Mouse (Mus musculus): Measurements from ENCODE around the gene Inpp5a.
"Not testable (repeated sequence)": the region's sequence is repeated elsewhere in the genome, so short reads cannot be mapped to it uniquely, and the experiment has no call there.

Gene Inpp5a

DNA sequence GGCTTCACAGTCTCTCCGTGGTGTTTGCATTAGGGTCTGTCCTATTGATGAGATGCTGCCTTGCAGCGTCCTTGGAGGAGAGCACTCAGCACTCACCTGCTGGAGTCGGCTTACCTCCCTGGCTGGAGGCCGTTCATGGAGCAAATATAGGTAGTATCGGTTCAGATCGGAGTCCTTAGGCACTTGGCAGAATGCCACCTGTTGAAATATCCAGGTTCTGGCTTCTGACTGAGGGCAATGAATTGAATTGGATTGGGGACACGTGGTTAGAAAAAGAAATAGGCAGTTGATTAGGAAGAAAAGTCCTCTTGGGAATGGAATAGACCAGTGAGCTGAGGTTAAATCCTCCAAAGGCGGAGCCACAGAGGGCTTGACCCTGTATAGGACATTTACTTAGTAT is 12.9 kb downstream of the Inpp5a start:
- DNase-seq: peak in 1 of 2 experiments; percentile 15

GRCm38 (mm10) chr7:139402721-139403120 is 13.8 kb downstream of the Inpp5a start:
- no peak for DNase-seq

DNA sequence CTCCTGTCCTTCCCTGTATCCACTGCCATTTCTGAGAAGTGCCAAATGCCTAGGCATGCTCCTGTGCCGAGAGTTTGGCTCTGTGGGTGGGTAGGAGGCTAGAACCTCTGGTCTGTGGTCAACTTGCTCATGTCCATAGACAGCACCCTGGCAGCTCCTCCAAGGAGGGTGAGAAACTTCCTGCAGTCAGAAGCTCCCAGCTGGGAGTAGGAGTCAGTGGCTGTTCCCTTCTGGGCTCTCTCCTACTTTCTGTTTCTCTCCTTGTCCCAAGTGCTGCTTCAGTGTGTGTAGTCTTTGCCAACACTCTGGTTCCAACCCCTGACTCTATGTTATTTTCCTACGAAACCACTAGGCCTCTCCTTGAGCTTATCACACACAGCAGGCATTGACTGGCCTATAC is 17.7 kb downstream of the Inpp5a start:
- no peak for DNase-seq

GRCm38 (mm10) chr7:139407966-139408365 is 19.1 kb downstream of the Inpp5a start:
- DNase-seq: peak; percentile 77 to 82

DNA sequence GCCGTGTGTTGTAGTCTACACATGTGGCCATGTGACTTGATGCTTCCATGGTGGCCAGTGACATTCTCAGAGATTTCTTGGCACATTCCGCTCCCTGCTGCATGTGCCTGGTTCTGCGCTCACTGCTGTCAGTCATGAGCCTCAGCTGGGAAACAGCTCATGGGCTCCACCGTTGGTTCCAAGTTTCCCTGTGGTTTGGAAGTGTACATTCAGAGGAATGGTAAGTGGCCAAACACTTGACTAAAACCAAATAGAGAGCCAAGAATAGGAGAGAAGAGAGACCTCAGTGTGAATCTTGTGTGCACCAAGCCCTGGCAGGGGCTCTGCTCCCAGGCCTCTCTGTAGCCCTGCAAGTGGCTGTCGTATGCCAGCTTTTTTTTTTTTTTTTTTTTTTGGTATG is 21.0 kb downstream of the Inpp5a start:
- DNase-seq: no peak

GRCm38 (mm10) chr7:139412223-139412950 is 23.5 kb downstream of the Inpp5a start:
- no peak for DNase-seq

DNA sequence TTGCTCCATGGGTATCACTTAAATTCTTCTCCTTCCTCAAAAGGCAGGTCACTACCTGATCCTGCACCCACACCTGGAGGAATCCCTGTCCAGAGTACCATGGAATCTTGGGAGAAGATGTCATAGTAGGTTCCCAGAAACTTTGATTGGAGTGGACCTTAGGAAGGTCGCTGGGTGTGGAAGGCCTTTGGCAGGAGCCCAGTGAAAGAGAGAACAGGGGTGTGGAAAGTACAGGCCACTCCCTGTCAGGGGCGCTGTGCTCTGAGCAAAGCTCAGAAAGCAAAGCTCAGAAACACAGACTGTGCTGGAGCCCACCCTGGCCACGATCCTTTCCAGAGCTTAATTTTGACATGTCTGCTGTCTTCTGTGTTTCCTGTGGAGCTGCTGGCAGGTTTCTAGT is 24.5 kb downstream of the Inpp5a start:
- no peak for DNase-seq

- peak; percentile 52 to 60 for DNase-seq
These were observed 26.8 kb downstream of the Inpp5a start for GRCm38 (mm10) chr7:139415616-139416225.

DNA sequence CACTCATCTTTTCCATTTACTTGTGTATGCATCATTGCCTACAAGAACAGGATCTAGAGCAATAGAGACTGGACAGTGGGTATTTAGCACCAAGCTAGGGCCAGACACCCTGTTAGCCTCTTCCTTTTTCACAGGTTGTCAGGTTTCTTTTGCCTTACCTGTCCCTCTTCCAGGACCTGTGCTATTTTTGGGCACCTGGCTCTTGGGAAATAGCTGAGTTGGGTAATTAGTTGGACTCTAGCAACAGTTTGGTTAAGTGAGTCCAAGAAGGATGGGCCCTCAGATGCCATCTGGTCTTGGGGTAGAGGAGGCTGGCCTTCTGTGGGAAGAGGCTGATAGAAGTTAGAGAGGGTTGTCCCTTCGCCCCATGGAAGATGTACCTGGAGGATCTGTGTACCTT is 29.5 kb downstream of the Inpp5a start:
- no peak for DNase-seq

- no peak for DNase-seq
These were observed 33.9 kb downstream of the Inpp5a start for GRCm38 (mm10) chr7:139422827-139423226.

GRCm38 (mm10) chr7:139434095-139434830 is 45.4 kb downstream of the Inpp5a start:
- no peak for DNase-seq

- not testable (repeated sequence) for DNase-seq
These were observed 46.0 kb downstream of the Inpp5a start for GRCm38 (mm10) chr7:139434931-139435330.

DNA sequence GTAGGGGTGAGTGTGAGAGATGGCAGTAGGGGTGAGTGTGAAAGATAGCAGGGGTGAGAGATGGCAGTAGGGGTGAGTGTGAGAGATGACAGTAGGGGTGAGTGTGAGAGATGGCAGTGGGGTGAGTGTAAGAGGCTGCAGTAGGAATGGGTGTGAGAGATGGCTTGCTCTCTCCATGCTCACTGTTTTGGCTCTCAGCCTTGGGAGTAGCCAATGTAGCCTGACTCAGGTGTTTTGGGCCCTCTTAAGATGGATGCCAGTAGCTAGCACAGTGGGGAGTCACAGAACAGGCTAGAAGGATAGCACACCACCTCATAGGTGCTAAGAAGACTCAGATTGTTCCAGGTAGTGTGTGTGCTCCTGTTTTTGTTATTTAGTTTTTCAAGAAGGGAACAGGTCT is 46.8 kb downstream of the Inpp5a start:
- no peak for DNase-seq

DNA sequence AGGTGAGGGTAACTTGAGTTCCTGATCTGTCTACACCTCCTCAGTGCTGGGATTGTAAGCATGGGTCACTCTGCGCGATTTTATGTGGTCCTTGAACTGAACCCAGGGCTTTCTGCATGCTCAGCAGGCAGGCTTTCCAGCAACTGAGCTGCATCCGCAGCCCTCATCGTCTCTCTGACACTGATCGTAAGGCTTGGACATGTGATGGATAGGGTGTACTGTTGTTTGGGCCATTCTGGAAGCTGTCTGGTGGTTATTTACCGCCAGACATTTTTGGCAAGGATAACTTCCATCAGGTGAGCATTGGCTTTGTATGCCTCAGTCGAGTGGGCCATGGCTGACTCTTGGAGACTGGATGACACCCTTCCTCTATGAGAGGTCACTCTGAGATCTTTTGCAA is 48.0 kb downstream of the Inpp5a start:
- DNase-seq: no peak

DNA sequence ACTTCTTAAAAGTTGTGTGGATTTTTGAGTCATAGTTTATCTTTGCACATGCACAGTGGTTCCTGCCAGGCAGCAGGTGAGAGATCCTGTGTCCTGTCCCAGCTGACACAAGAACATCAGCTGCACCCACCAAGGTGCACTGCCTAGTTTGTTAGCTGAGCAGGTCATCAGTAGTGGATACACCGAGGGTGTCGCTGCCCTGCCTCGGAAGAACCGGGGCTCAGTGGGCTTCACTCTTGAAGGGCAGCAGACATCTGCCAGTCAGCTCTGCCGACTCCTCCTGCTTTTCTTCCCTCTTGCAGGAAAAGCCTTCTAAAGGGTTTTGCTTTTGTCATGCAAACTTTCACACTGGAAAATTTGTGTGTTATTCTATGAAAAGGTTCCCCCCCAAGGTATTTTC is 48.6 kb downstream of the Inpp5a start:
- no peak for DNase-seq

GRCm38 (mm10) chr7:139437926-139438600 is 49.2 kb downstream of the Inpp5a start:
- peak; percentile 66 to 74 for DNase-seq

GRCm38 (mm10) chr7:139438601-139438945 is 49.7 kb downstream of the Inpp5a start:
- peak in 1 of 2 experiments; percentile 49 for DNase-seq

DNA sequence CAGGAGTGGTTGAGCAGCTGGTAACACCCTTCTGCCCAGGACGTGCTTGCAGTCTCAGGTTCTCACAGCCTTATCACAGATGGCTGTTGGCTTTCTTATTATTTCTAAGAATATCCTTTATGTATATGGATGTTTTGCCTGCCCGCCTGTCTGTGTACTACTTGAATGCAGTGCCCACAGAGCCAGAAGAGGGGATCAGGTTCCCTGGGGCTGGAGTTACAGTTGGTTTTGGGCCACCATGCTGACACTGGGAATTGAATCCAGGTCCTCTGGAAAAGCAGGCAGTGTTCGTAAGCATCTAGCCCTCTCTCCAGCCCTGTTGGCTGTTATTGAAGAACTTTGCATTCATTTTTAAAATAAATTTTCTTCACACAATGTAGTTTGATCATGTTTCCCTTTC is 50.1 kb downstream of the Inpp5a start:
- DNase-seq: no peak

GRCm38 (mm10) chr7:139439922-139440895 is 51.3 kb downstream of the Inpp5a start:
- no peak for DNase-seq

- no peak for DNase-seq
These were observed 52.1 kb downstream of the Inpp5a start for GRCm38 (mm10) chr7:139441022-139441421.

GRCm38 (mm10) chr7:139441761-139442211 is 52.9 kb downstream of the Inpp5a start:
- DNase-seq: peak; percentile 50 to 59

- DNase-seq: no peak
These were observed 56.7 kb downstream of the Inpp5a start for GRCm38 (mm10) chr7:139445621-139446020.

Measured in cerebellum, postnatal 14 days (tissue).